Comparison of ENCODE assay signal across 8 mouse cellular contexts in genomic region chr17:31519344-31519945, GRCm38 (mm10). TPM values are rescaled to one million over a fixed set of nuclear protein-coding genes. Genes with fewer than 3 reads are reported as not detected.
DNase-seq lines count a peak whose midpoint lies in the region; ATAC-seq and TF ChIP-seq lines count a peak whose summit lies in the region.

No protein-coding gene starts in this region.

- H3K9ac ChIP-seq in forebrain, embryonic 15.5 days (replicated peaks), result no peak overlapping the region

- H3K4me3 ChIP-seq in gastrocnemius, adult 2 months, result peak overlapping the region; percentile 89
- peak overlapping the region; percentile 97 for H3K4me3 ChIP-seq in E14TG2a.4 (replicated peaks; ENCODE audit: low read length)
- H3K4me3 ChIP-seq in forebrain, embryonic 15.5 days, result peak overlapping the region; percentile 69
- peak overlapping the region; percentile 98 for H3K4me3 ChIP-seq in macrophage (ENCODE audit: inconsistent target)

- H3K79me2 ChIP-seq in macrophage (ENCODE audit: inconsistent target), result peaks cover 45% of the 10 kb centered on the region

- no peak; the same call in 1 of the 2 replicates for TF ChIP-seq CTCF in gastrocnemius, adult 2 months (IDR thresholded peaks at IDR 0.05)
- TF ChIP-seq CTCF in E14TG2a.4 (conservative IDR thresholded peaks at IDR 0.05; ENCODE audit: low read length), result no peak

- no peak for DNase-seq in gastrocnemius, adult 2 months
- no peak for DNase-seq in gastrocnemius, adult 8-10 months (ENCODE audit: low spot score in 2 of 2)
- no peak for DNase-seq in left cerebral cortex, adult 8-10 months (ENCODE audit: low spot score in 2 of 2)
- no peak for DNase-seq in gastrocnemius, postnatal 4 days (ENCODE audit: low spot score in 2 of 2)
- DNase-seq in kidney, adult 18-20 months, result no peak

- H3K36me3 ChIP-seq in E14TG2a.4 (ENCODE audit: insufficient read depth, low read length) (peaks cover 32% of the 10 kb centered on the region), macrophage (ENCODE audit: inconsistent target) (peaks cover 11% of the 10 kb centered on the region)
- H3K36me3 ChIP-seq in forebrain, embryonic 15.5 days, result peaks cover 7% of the 10 kb centered on the region

- WGBS in forebrain, embryonic 15.5 days, result 4% methylated on average over 7 of the region's 7 CpGs
- 3% methylated on average over 7 of the region's 7 CpGs for WGBS in macrophage (ENCODE audit: missing documents)

- intact Hi-C loops in gastrocnemius, adult 2 months (cut with DNase I), result no loop called here

- peaks cover 44% of the 10 kb centered on the region for H3K4me1 ChIP-seq in E14TG2a.4 (replicated peaks; ENCODE audit: low read depth, low read length)
- H3K4me1 ChIP-seq in forebrain, embryonic 15.5 days, result peaks cover 30% of the 10 kb centered on the region

- peak overlapping the region; percentile 57 for H3K4me2 ChIP-seq in forebrain, embryonic 15.5 days (replicated peaks)

- H3K9me3 ChIP-seq in E14TG2a.4 (ENCODE audit: low read length), result no peaks in the 10 kb centered on the region
- H3K9me3 ChIP-seq in forebrain, embryonic 15.5 days, result no peaks in the 10 kb centered on the region

- no peaks in the 10 kb centered on the region for H3K27me3 ChIP-seq in E14TG2a.4 (ENCODE audit: insufficient read depth, low read length)
- H3K27me3 ChIP-seq in forebrain, embryonic 15.5 days, result no peaks in the 10 kb centered on the region

- ATAC-seq in forebrain, embryonic 15.5 days (replicated peaks), result peak; percentile 75

- H3K27ac ChIP-seq in gastrocnemius, adult 2 months, result peak overlapping the region; percentile 97
- H3K27ac ChIP-seq in forebrain, embryonic 15.5 days (replicated peaks), result peak overlapping the region; percentile 51; the same call in 1 of the 2 replicates
- peak overlapping the region; percentile 74 for H3K27ac ChIP-seq in macrophage

RNA-seq across cellular contexts. Expression of gene Wdr4, which starts 0.3 kb away (rescaled TPM):
- total RNA-seq in gastrocnemius, adult 2 months (2021), result 1 to 10 TPM; 4.3 to 7.7 TPM
- 1 to 10 TPM; 5.4 to 6.6 (median 5.7) TPM for total RNA-seq in gastrocnemius, adult 8-10 months (2022)
- 40.3 and 41.5 TPM in 2 replicates for polyA plus RNA-seq in forebrain, embryonic 15.5 days (2015; fragmentation: Nextera tagmentation; extraction: Ambion mirVana)
- total RNA-seq in macrophage (2018; cell fraction: chromatin; rRNA removed), result 10 to 100 TPM; 28.2 to 88.6 (median 42.7) TPM
- total RNA-seq in macrophage (2018; cell fraction: cytosol; rRNA removed), result 1 to 10 TPM; 2.3 to 7.4 (median 3.9) TPM
- total RNA-seq in macrophage (2018; cell fraction: nucleus; rRNA removed), result 10 to 100 TPM in 24 of 26 experiments, 1 to 10 TPM in 2; 8.6 to 54.4 (median 20.6) TPM
- polyA plus RNA-seq in macrophage (2018), result 4.1 to 9.5 TPM (median 9.2 TPM) in 3 replicates
- 10 to 100 TPM; 26.8 to 32.6 (median 27.9) TPM for total RNA-seq in left cerebral cortex, adult 8-10 months (2022)
- total RNA-seq in gastrocnemius, postnatal 4 days (2021), result 10 to 100 TPM; 14.2 TPM

RNA-seq across cellular contexts. Expression of gene Ndufv3, which starts 0.5 kb away (rescaled TPM):
- total RNA-seq in gastrocnemius, adult 2 months (2021), result 100 to 1,000 TPM; 451 to 524 TPM
- 100 to 1,000 TPM; 461 to 515 (median 488) TPM for total RNA-seq in gastrocnemius, adult 8-10 months (2022)
- 334 and 349 TPM in 2 replicates for polyA plus RNA-seq in forebrain, embryonic 15.5 days (2015; fragmentation: Nextera tagmentation; extraction: Ambion mirVana)
- 10 to 100 TPM in 16 of 26 experiments, 1 to 10 TPM in 10; 1.2 to 61.4 (median 13.9) TPM for total RNA-seq in macrophage (2018; cell fraction: chromatin; rRNA removed)
- 100 to 1,000 TPM; 107 to 223 (median 149) TPM for total RNA-seq in macrophage (2018; cell fraction: cytosol; rRNA removed)
- total RNA-seq in macrophage (2018; cell fraction: nucleus; rRNA removed), result 10 to 100 TPM in 25 of 26 experiments, 1 to 10 TPM in 1; 9.7 to 46.9 (median 21.3) TPM
- polyA plus RNA-seq in macrophage (2018), result 192 to 199 TPM (median 195 TPM) in 3 replicates
- total RNA-seq in left cerebral cortex, adult 8-10 months (2022), result 100 to 1,000 TPM; 255 to 279 (median 271) TPM
- 100 to 1,000 TPM; 385 to 388 TPM for total RNA-seq in gastrocnemius, postnatal 4 days (2021)

RNA-seq across cellular contexts. Expression of gene Pknox1, which starts 45.1 kb away (rescaled TPM):
- 1 to 10 TPM; 7.0 to 7.1 TPM for total RNA-seq in gastrocnemius, adult 2 months (2021)
- 10 to 100 TPM in 1 of 4 experiments, 1 to 10 TPM in 3; 5.6 to 10.3 (median 7.2) TPM for total RNA-seq in gastrocnemius, adult 8-10 months (2022)
- 31.3 and 33.2 TPM in 2 replicates for polyA plus RNA-seq in forebrain, embryonic 15.5 days (2015; fragmentation: Nextera tagmentation; extraction: Ambion mirVana)
- 10 to 100 TPM; 24.3 to 54.8 (median 37.6) TPM for total RNA-seq in macrophage (2018; cell fraction: chromatin; rRNA removed)
- total RNA-seq in macrophage (2018; cell fraction: cytosol; rRNA removed), result 10 to 100 TPM; 10.8 to 14.6 (median 13.4) TPM
- total RNA-seq in macrophage (2018; cell fraction: nucleus; rRNA removed), result 10 to 100 TPM; 13.8 to 39.7 (median 25.4) TPM
- 6.6 to 12.3 TPM (median 11.2 TPM) in 3 replicates for polyA plus RNA-seq in macrophage (2018)
- 10 to 100 TPM; 14.0 to 18.8 (median 15.4) TPM for total RNA-seq in left cerebral cortex, adult 8-10 months (2022)
- 10 to 100 TPM; 22.5 to 28.9 TPM for total RNA-seq in gastrocnemius, postnatal 4 days (2021)
